Mouse (Mus musculus) forebrain, embryonic 16.5 days (tissue): Measurements from ENCODE around the gene Gatc. TPM values are rescaled to one million over a fixed set of nuclear protein-coding genes. Genes with fewer than 3 reads are reported as not detected.

ENCODE experiments used
- ATAC-seq: fragments of 200-750 bp; cut with Nextera tagmentation; 2 replicates; pipeline ENCODE4 v1.8.0; 2017; ENCODE audit warnings: mild to moderate bottlenecking, moderate library complexity
- H3K27ac ChIP-seq: fragments of 300-500 bp; sonication (generic); 2 replicates; pipeline ENCODE4 v1.5.1; 2014; ENCODE audit warnings: low read length, control low read depth
- H3K27me3 ChIP-seq: fragments of 300-500 bp; sonication (generic); replicated peaks from 2 replicates; pipeline ENCODE4 v1.6.1; 2014; ENCODE audit warnings: low read length; ENCODE audit not compliant: control insufficient read depth, insufficient read depth
- H3K36me3 ChIP-seq: fragments of 300-500 bp; sonication (generic); 2 replicates; pipeline ENCODE4 v1.6.1; 2014; ENCODE audit not compliant: control insufficient read depth, insufficient read depth
- H3K4me1 ChIP-seq: fragments of 300-500 bp; sonication (generic); replicated peaks from 2 replicates; pipeline ENCODE4 v1.6.1; 2014; ENCODE audit warnings: low read length; ENCODE audit not compliant: control insufficient read depth, insufficient read depth
- H3K4me2 ChIP-seq: fragments of 300-500 bp; sonication (generic); 2 replicates; pipeline ENCODE4 v1.6.1; 2014; ENCODE audit warnings: mild to moderate bottlenecking, low read length, control low read depth
- H3K4me3 ChIP-seq: fragments of 300-500 bp; sonication (generic); replicated peaks from 2 replicates; pipeline ENCODE4 v1.5.1; 2014; ENCODE audit warnings: mild to moderate bottlenecking, low read length, control low read depth
- H3K9ac ChIP-seq: fragments of 300-500 bp; sonication (generic); replicated peaks from 2 replicates; pipeline ENCODE4 v1.6.1; 2014; ENCODE audit warnings: low read depth, low read length, control low read depth
- H3K9me3 ChIP-seq: fragments of 300-500 bp; sonication (generic); 2 replicates; pipeline ENCODE4 v1.6.1; 2016; ENCODE audit warnings: low read length; ENCODE audit not compliant: control insufficient read depth
- WGBS: fragments of 180-500 bp; shearing (Covaris S2); extraction: QIAGEN DNeasy Blood & Tissue Kit; methylation state at CpG from one replicate; pipeline ENCODE4 v1.1.7; 2014; 5-methylcytosine and 5-hydroxymethylcytosine counted together
- polyA plus RNA-seq: library from polyadenylated mRNA; unstranded; fragments of >200 nt; fragmentation: Nextera tagmentation; extraction: Ambion mirVana; gene quantifications from 2 replicates; pipeline ENCODE4 v1.2.1, GENCODE M21; 2015

Gene Gatc
- polyA plus RNA-seq, 1 experiment from 2014 or later = 40.7 TPM

GRCm38 (mm10) chr5:115341314-115342165, 562 bp upstream of the Gatc start:
- no peaks in the 10 kb centered on the region for H3K9me3 ChIP-seq
- H3K4me3 ChIP-seq = peak overlapping the region; percentile 98
- peaks cover 26% of the 10 kb centered on the region for H3K36me3 ChIP-seq
- 12% methylated on average over 36 of the region's 36 CpGs for WGBS
- peaks cover 15% of the 10 kb centered on the region for H3K4me1 ChIP-seq
- peak overlapping the region; percentile 81 for H3K4me2 ChIP-seq
- peak; percentile 61 for ATAC-seq
- no peaks in the 10 kb centered on the region for H3K27me3 ChIP-seq
- peak overlapping the region; percentile 96 for H3K9ac ChIP-seq
- H3K27ac ChIP-seq = peak overlapping the region; percentile 78; the same call in 1 of the 2 replicates

- Histone ChIP-seq H3K27me3 (no peaks in the 10 kb centered on the region), H3K9ac (peak overlapping the region; percentile 11; the same call in 1 of the 2 replicates), H3K4me3 (peak overlapping the region; percentile 98), H3K4me2 (peak overlapping the region; percentile 61), H3K9me3 (no peaks in the 10 kb centered on the region), H3K36me3 (peaks cover 27% of the 10 kb centered on the region), H3K27ac (no peak overlapping the region), H3K4me1 (peaks cover 15% of the 10 kb centered on the region)
- WGBS = 34% methylated on average over 7 of the region's 7 CpGs
- no peak for ATAC-seq
Measured at GRCm38 (mm10) chr5:115340007-115340406, 971 bp downstream of the Gatc start.

- no peak overlapping the region for H3K9ac ChIP-seq
- H3K4me1 ChIP-seq = peaks cover 15% of the 10 kb centered on the region
- peaks cover 44% of the 10 kb centered on the region for H3K36me3 ChIP-seq
- no peak overlapping the region for H3K27ac ChIP-seq
- no peaks in the 10 kb centered on the region for H3K27me3 ChIP-seq
- H3K9me3 ChIP-seq = no peaks in the 10 kb centered on the region
- 89% methylated on average over 3 of the region's 3 CpGs for WGBS
- no peak overlapping the region for H3K4me2 ChIP-seq
- H3K4me3 ChIP-seq = no peak overlapping the region
- no peak for ATAC-seq
Measured at GRCm38 (mm10) chr5:115333626-115334025, 7.4 kb downstream of the Gatc start.

GRCm38 (mm10) chr5:115330955-115331354, 10.0 kb downstream of the Gatc start:
- H3K27ac ChIP-seq = no peak overlapping the region
- H3K9me3 ChIP-seq = no peaks in the 10 kb centered on the region
- H3K27me3 ChIP-seq = no peaks in the 10 kb centered on the region
- H3K9ac ChIP-seq = no peak overlapping the region
- H3K4me1 ChIP-seq = peaks cover 26% of the 10 kb centered on the region
- ATAC-seq = no peak
- WGBS = 86% methylated on average over 9 of the region's 9 CpGs
- peaks cover 41% of the 10 kb centered on the region for H3K36me3 ChIP-seq
- H3K4me2 ChIP-seq = no peak overlapping the region
- no peak overlapping the region for H3K4me3 ChIP-seq

- H3K4me1 ChIP-seq = peaks cover 23% of the 10 kb centered on the region
- H3K4me2 ChIP-seq = peak overlapping the region; percentile 95
- peak overlapping the region; percentile 69 for H3K4me3 ChIP-seq
- 0 out of 2 replicates have a peak overlapping the region, but pooled peaks have one; percentile 5 for H3K27ac ChIP-seq
- H3K9me3 ChIP-seq = no peaks in the 10 kb centered on the region
- WGBS = under 1% methylated on average over 52 of the region's 55 CpGs
- ATAC-seq = peak; percentile 20; the same call in 1 of the 2 replicates
- H3K9ac ChIP-seq = peak overlapping the region; percentile 85
- H3K27me3 ChIP-seq = no peaks in the 10 kb centered on the region
- peaks cover 19% of the 10 kb centered on the region for H3K36me3 ChIP-seq
Measured at GRCm38 (mm10) chr5:115327610-115328548, 13.1 kb downstream of the Gatc start.

- 1% methylated on average over 56 of the region's 97 CpGs for WGBS
- Histone ChIP-seq H3K9ac (peak within 1 kb of the TSS; percentile 85), H3K27me3 (no peaks in the 10 kb centered on the region), H3K9me3 (no peaks in the 10 kb centered on the region), H3K4me3 (peak within 1 kb of the TSS; percentile 69), H3K4me2 (peak within 1 kb of the TSS; percentile 95), H3K27ac (peak within 1 kb of the TSS; percentile 77), H3K36me3 (peaks cover 12% of the 10 kb centered on the region), H3K4me1 (peaks cover 23% of the 10 kb centered on the region)
- peak; percentile 94 for ATAC-seq
Measured at GRCm38 (mm10) chr5:115326875-115327609, 13.9 kb downstream of the Gatc start, which contains the start of gene Srsf9. Gene Srsf9 (plus strand): TSS chr5:115327177.

GRCm38 (mm10) chr5:115326256-115326831, 14.6 kb downstream of the Gatc start:
- ATAC-seq = peak; percentile 34
- H3K4me2 ChIP-seq = peak overlapping the region; percentile 53
- H3K4me1 ChIP-seq = peaks cover 23% of the 10 kb centered on the region
- H3K9ac ChIP-seq = peak overlapping the region; percentile 85
- peak overlapping the region; percentile 77 for H3K27ac ChIP-seq
- no peaks in the 10 kb centered on the region for H3K9me3 ChIP-seq
- H3K36me3 ChIP-seq = peaks cover 8% of the 10 kb centered on the region; the same call in 1 of the 2 replicates
- H3K4me3 ChIP-seq = peak overlapping the region; percentile 69
- H3K27me3 ChIP-seq = no peaks in the 10 kb centered on the region
- 31% methylated on average over 11 of the region's 11 CpGs for WGBS
